Mouse (Mus musculus): ENCODE results near the gene Chit1.
A peak's percentile ranks its signal among the peaks of the same experiment; 100 is the strongest.

DNA sequence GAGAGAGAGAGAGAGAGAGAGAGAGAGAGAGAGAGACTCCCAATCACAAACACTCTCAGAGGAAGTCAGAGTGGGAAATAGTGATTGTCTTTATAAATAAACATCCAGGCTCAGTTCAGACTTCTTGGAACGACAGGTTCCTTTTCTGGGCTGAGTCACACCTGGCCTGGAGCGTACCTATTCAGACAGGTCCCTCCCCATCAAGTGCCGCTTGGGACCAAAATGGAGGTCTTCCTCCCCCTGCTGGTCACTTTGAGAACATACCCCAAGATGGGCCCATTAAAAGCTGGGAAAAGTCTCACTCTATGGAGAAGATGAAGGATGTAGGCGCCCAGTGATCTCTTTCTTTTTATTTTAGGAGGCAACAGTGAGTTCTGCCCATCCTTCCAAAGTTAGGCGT lies 4.3 kb upstream of the Chit1 start:
- TF ChIP-seq POLR2A (IDR thresholded peaks at IDR 0.05; ENCODE audit: borderline replicate concordance, extremely low read depth, insufficient read depth, insufficient read length, poor library complexity, severe bottlenecking): no peak
- peak; percentile 87 for TF ChIP-seq CTCF (IDR thresholded peaks at IDR 0.05; ENCODE audit: borderline replicate concordance, extremely low read depth, insufficient read depth, insufficient read length)
